Mouse (Mus musculus) lung, postnatal 0 days (tissue): ENCODE results near the gene Stac2.

Source experiments
- CTCF ChIP-seq: IDR thresholded peaks from 2 replicates; pipeline ENCODE4 v1.5.1; 2016; ENCODE audit warnings: antibody characterized with exemption, mild to moderate bottlenecking
- EP300 ChIP-seq: IDR thresholded peaks from 2 replicates; pipeline ENCODE4 v1.6.1; 2016; ENCODE audit warnings: antibody characterized with exemption, mild to moderate bottlenecking, control low read depth

DNA sequence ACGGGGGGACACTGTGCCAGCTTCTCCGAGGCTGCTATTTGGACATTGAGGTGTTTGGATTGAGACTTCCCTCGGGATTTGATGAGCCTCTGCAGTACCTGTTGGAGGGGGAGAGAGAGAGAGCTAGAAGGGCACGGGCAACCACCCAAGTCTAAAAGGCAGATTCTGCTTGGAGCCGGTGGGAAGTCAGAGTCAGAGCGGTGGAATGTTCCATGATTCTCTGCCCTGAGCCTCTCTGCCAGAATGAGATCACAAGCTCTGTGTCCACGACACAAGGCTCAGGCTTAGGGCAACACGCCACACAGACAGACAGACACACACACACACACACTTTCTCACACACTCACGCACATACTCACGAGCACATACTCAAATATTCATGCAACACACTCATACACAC, 47.6 kb downstream of the Stac2 start:
- TF ChIP-seq CTCF = no peak
- TF ChIP-seq EP300 = no peak
